Mouse (Mus musculus): Measurements from ENCODE around the gene Smarcd3. TPM values are rescaled to one million over a fixed set of nuclear protein-coding genes. Genes with fewer than 3 reads are reported as not detected.
A peak's percentile ranks its signal among the peaks of the same experiment; 100 is the strongest.

The Smarcd3 gene
- total and polyA plus RNA-seq, 2 experiments from 2014 or later, result 33.9 to 79.2 TPM

DNA sequence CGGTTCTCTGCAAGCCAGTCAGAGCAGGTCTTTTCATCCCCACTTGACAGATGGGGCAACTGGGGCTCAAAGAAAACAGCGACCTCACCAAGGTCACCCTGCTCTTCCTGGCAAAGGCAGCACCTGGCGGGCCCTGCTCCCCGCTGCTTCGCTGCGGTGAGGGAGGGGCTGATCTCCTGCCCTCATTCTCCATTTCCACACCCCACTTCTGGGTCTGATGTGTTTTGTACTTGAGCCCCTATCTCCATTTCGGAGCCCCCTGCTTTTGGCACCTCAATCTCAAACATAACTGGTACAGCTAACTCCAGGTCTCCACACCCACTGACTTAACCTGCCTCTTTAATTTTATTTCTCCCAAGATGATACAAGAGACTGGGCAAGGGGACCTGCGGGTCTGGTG lies 25.1 kb downstream of the Smarcd3 start:
- ATAC-seq (ENCODE audit: insufficient read depth, low read depth), result no peak

DNA sequence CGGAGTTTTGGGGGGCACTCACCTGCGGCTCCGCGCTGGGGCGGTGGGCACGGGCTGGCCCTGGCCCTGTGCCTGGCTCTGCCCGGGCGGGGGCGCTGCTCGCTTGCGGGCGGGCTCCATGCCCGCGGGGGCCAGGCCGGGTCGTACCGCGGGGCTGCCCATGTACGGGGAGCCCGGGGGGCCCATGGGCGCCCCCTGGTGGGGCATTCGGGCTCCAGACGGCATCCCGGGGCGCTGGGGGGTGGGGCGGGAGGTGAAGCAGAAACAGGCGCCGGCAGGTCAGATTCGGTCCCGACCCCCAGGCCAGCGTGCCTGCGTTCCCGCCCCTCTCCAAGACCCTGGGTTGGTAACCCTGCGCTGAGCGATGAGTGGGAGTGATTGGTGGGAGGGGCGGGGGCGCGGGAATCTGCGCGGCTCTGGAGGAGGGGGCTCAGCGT lies 25.6 kb downstream of the Smarcd3 start:
- Histone ChIP-seq H3K9me3 (replicated peaks; ENCODE audit: control insufficient read depth, low read length) (no peaks in the 10 kb centered on the region), H3K4me3 (ENCODE audit: low read depth, low read length) (peak overlapping the region; percentile 44), H3K27me3 (ENCODE audit: control insufficient read depth, insufficient read depth, low read length) (no peaks in the 10 kb centered on the region), H3K36me3 (replicated peaks; ENCODE audit: control insufficient read depth, insufficient read depth, low read length) (peaks cover 24% of the 10 kb centered on the region), H3K9ac (replicated peaks; ENCODE audit: low read depth, low read length) (peak overlapping the region; percentile 49), H3K27ac (ENCODE audit: low read depth) (no peak overlapping the region), H3K4me1 (ENCODE audit: control insufficient read depth, insufficient read depth) (peaks cover 26% of the 10 kb centered on the region), H3K4me2 (ENCODE audit: low read depth, low read length) (peak overlapping the region; percentile 78)
- under 1% methylated on average over 39 of the region's 41 CpGs for WGBS
- ATAC-seq (ENCODE audit: insufficient read depth, low read depth) (peak; percentile 7; the same call in 1 of the 2 replicates), DNase-seq (ENCODE audit: low spot score) (peak; percentile 37)
- no peak for TF ChIP-seq EP300 (IDR thresholded peaks at IDR 0.05; ENCODE audit: low read depth)
- TF ChIP-seq CTCF (IDR thresholded peaks at IDR 0.05; ENCODE audit: low read depth), result peak; percentile 51

More for the DNA sequence above, 25.1 kb downstream of the Smarcd3 start:
- Histone ChIP-seq H3K9ac (replicated peaks; ENCODE audit: low read depth, low read length) (0 out of 2 replicates have a peak overlapping the region, but pooled peaks have one; percentile 49), H3K4me1 (ENCODE audit: control insufficient read depth, insufficient read depth) (peaks cover 31% of the 10 kb centered on the region), H3K36me3 (replicated peaks; ENCODE audit: control insufficient read depth, insufficient read depth, low read length) (peaks cover 20% of the 10 kb centered on the region), H3K27ac (ENCODE audit: low read depth) (no peak overlapping the region), H3K4me2 (ENCODE audit: low read depth, low read length) (peak overlapping the region; percentile 78), H3K9me3 (replicated peaks; ENCODE audit: control insufficient read depth, low read length) (no peaks in the 10 kb centered on the region), H3K4me3 (ENCODE audit: low read depth, low read length) (peak overlapping the region; percentile 44; the same call in 1 of the 2 replicates), H3K27me3 (ENCODE audit: control insufficient read depth, insufficient read depth, low read length) (no peaks in the 10 kb centered on the region)
- no peak for DNase-seq (ENCODE audit: low spot score)
- 21% methylated on average over 8 of the region's 8 CpGs for WGBS
- TF ChIP-seq EP300 (IDR thresholded peaks at IDR 0.05; ENCODE audit: low read depth) (no peak), CTCF (IDR thresholded peaks at IDR 0.05; ENCODE audit: low read depth) (no peak)

DNA sequence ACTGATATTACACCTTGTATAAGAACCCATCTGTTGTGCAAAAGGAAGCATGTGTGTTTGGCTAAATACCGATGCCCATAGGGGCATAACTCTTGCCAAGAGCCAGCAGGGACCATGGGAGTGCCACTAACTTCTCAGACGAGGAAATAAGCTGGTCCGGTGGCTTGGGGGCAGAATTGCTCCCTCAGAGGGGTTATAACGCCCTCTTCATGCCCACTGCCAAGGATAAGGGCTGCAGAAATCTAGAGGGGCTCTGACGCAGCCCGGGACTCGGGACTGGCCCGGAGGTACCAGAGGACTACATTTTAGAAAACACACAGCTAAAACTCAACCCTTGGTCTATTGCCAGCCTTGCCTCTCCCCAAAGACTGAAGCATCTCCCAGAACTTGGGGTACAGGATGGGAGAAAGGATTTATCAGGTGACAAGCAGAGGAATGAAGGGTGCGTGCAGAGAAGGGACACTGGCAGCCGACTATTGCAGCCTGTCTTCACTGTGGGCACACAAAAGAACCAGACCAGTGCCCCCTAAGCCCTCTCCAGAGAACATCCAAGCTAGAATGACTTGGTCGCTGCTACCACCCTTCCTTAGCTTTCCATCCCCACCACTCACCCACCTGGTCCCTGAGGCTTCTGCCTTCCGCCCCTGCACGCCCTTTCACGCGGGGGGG lies 26.2 kb downstream of the Smarcd3 start:
- ATAC-seq (ENCODE audit: insufficient read depth, low read depth) (no peak), DNase-seq (ENCODE audit: low spot score) (no peak)
- Histone ChIP-seq H3K27ac (ENCODE audit: low read depth) (no peak overlapping the region), H3K4me1 (ENCODE audit: control insufficient read depth, insufficient read depth) (peaks cover 20% of the 10 kb centered on the region), H3K4me3 (ENCODE audit: low read depth, low read length) (peak overlapping the region; percentile 44), H3K27me3 (ENCODE audit: control insufficient read depth, insufficient read depth, low read length) (no peaks in the 10 kb centered on the region), H3K4me2 (ENCODE audit: low read depth, low read length) (peak overlapping the region; percentile 78), H3K9me3 (replicated peaks; ENCODE audit: control insufficient read depth, low read length) (no peaks in the 10 kb centered on the region), H3K36me3 (replicated peaks; ENCODE audit: control insufficient read depth, insufficient read depth, low read length) (peaks cover 30% of the 10 kb centered on the region), H3K9ac (replicated peaks; ENCODE audit: low read depth, low read length) (peak overlapping the region; percentile 49)
- TF ChIP-seq CTCF (IDR thresholded peaks at IDR 0.05; ENCODE audit: low read depth) (no peak), EP300 (IDR thresholded peaks at IDR 0.05; ENCODE audit: low read depth) (no peak)
- WGBS, result 35% methylated on average over 15 of the region's 15 CpGs

DNA sequence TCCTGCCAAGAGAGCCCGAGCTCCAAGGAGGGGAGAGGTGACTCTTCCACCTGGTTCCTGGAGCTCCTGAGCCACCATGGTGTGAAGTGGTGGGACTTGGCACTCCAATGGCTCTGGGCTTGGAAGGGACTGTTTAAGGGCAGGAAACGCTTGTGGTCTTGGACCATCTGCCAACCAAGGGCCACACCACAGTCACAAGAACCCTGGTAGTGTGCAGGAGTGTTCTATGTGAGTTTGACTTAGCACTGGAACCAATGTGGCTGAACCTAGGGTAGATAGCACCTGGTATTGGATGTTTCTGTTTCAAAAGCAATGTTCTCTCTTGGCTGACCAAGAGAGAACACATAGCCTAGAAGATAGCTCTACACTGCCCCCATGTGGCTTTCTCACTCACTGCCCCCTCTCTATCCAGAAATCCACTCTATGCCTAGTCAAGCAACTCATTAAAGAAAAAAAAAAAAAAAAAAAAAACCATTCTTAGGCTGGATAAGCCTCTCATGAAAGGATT lies 26.9 kb downstream of the Smarcd3 start:
- TF ChIP-seq CTCF (IDR thresholded peaks at IDR 0.05; ENCODE audit: low read depth) (peak; percentile 71), EP300 (IDR thresholded peaks at IDR 0.05; ENCODE audit: low read depth) (no peak)
- peak; percentile 85 for DNase-seq (ENCODE audit: low spot score)
- no peak overlapping the region for H3K4me2 ChIP-seq (ENCODE audit: low read depth, low read length)
- no peak overlapping the region for H3K4me3 ChIP-seq (ENCODE audit: low read depth, low read length)
- peaks cover 20% of the 10 kb centered on the region for H3K4me1 ChIP-seq (ENCODE audit: control insufficient read depth, insufficient read depth)
- 76% methylated on average over 2 of the region's 2 CpGs for WGBS
- H3K36me3 ChIP-seq (replicated peaks; ENCODE audit: control insufficient read depth, insufficient read depth, low read length), result peaks cover 38% of the 10 kb centered on the region
- H3K27me3 ChIP-seq (ENCODE audit: control insufficient read depth, insufficient read depth, low read length), result no peaks in the 10 kb centered on the region
- no peaks in the 10 kb centered on the region for H3K9me3 ChIP-seq (replicated peaks; ENCODE audit: control insufficient read depth, low read length)
- H3K9ac ChIP-seq (replicated peaks; ENCODE audit: low read depth, low read length), result no peak overlapping the region
- H3K27ac ChIP-seq (ENCODE audit: low read depth), result no peak overlapping the region
- ATAC-seq (ENCODE audit: insufficient read depth, low read depth), result no peak

DNA sequence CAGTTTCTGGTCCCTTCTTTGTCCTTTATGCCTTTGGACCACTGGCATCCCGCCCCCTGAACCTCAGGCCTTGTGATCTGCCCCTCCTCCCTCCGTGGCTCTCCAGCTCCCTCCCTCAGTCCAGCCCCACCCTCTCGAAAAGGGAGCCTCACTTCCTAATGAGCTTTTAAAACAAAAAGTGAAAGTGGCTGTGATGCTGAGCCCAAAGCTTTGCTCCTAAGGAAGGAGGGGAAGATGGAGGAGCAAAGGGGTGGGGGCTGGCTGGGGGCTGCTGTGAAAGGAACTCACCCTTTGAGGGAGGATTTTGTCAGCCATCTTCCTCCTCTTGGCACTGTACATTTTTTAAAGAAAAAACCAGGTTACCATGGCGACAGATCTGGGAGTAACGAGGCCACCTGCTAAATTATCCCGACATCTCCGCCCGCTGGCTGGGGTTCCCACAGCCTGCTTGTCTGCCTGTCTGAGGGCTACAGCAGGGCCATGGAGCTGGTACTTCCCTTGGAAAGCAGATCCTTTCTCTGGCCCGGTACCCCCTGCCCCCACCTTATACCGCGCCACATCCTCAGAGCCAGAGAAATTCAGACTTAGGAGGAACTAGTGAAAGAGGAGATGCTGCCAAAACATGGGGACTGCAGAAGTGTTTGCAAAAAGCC lies 27.6 kb downstream of the Smarcd3 start:
- Histone ChIP-seq H3K27ac (ENCODE audit: low read depth) (no peak overlapping the region), H3K4me3 (ENCODE audit: low read depth, low read length) (no peak overlapping the region), H3K27me3 (ENCODE audit: control insufficient read depth, insufficient read depth, low read length) (no peaks in the 10 kb centered on the region), H3K9ac (replicated peaks; ENCODE audit: low read depth, low read length) (no peak overlapping the region), H3K36me3 (replicated peaks; ENCODE audit: control insufficient read depth, insufficient read depth, low read length) (peaks cover 44% of the 10 kb centered on the region), H3K9me3 (replicated peaks; ENCODE audit: control insufficient read depth, low read length) (no peaks in the 10 kb centered on the region), H3K4me2 (ENCODE audit: low read depth, low read length) (no peak overlapping the region), H3K4me1 (ENCODE audit: control insufficient read depth, insufficient read depth) (peaks cover 20% of the 10 kb centered on the region)
- 56% methylated on average over 11 of the region's 11 CpGs for WGBS
- TF ChIP-seq CTCF (IDR thresholded peaks at IDR 0.05; ENCODE audit: low read depth), result no peak
- no peak for TF ChIP-seq EP300 (IDR thresholded peaks at IDR 0.05; ENCODE audit: low read depth)
- DNase-seq (ENCODE audit: low spot score) (no peak), ATAC-seq (ENCODE audit: insufficient read depth, low read depth) (no peak)
